Mouse (Mus musculus) CH12.LX (cell line): ENCODE results near the gene Olfr904. TPM values are rescaled to one million over a fixed set of nuclear protein-coding genes. Genes with fewer than 3 reads are reported as not detected.

Experiments
- DNase-seq: peaks from one replicate; pipeline ENCODE4 v3.0.0-alpha.2; 2013; ENCODE audit errors: extremely low read depth
- H3K27ac ChIP-seq: 2 replicates; pipeline ENCODE4 v1.5.1; 2012; ENCODE audit warnings: low read depth, mild to moderate bottlenecking, control low read depth, moderate library complexity; ENCODE audit not compliant: insufficient read depth
- H3K27me3 ChIP-seq: replicated peaks from 2 replicates; pipeline ENCODE3; 2012; ENCODE audit warnings: inconsistent platforms
- H3K36me3 ChIP-seq, 2 experiments: replicated peaks in 1 of 2; 2 replicates each; pipeline versions ENCODE3 to v1.6.1; 2012; ENCODE audit warnings: inconsistent platforms in 1 of 2, low read length in 1 of 2, mild to moderate bottlenecking in 1 of 2, mixed read lengths in 1 of 2, moderate library complexity in 1 of 2; ENCODE audit not compliant: control insufficient read depth in 1 of 2, insufficient read depth in 1 of 2
- H3K4me1 ChIP-seq, 2 experiments: 2 replicates each; pipeline ENCODE4 v1.6.1; 2012; ENCODE audit warnings: inconsistent platforms in 1 of 2, moderate library complexity in 1 of 2; ENCODE audit not compliant: insufficient read depth in 2 of 2, control insufficient read depth in 1 of 2
- H3K4me2 ChIP-seq: 2 replicates; pipeline ENCODE4 v1.6.1; 2012; ENCODE audit warnings: low read depth, mild to moderate bottlenecking, control low read depth; ENCODE audit not compliant: poor library complexity, insufficient read depth, severe bottlenecking
- H3K4me3 ChIP-seq, 3 experiments: fragments of 150-350 bp in 1 of 3; sonication (generic) in 1 of 3; replicated peaks in 1 of 3; 2 replicates each; pipeline versions ENCODE3 to v1.5.1; 2011 to 2012; ENCODE audit warnings: low read depth in 2 of 3, low read length in 2 of 3, mild to moderate bottlenecking in 2 of 3, moderate library complexity in 2 of 3, control low read depth in 1 of 3, improper control_type of control experiment in 1 of 3, inconsistent platforms in 1 of 3, mixed read lengths in 1 of 3; ENCODE audit not compliant: poor library complexity in 1 of 3
- H3K79me2 ChIP-seq: replicated peaks from 2 replicates; pipeline ENCODE4 v1.6.1; 2012; ENCODE audit warnings: mild to moderate bottlenecking, moderate library complexity; ENCODE audit not compliant: control insufficient read depth, poor library complexity, insufficient read depth, severe bottlenecking; ENCODE audit errors: extremely low read depth
- H3K9ac ChIP-seq: 2 replicates; pipeline ENCODE4 v1.6.1; 2012; ENCODE audit warnings: low read depth, mild to moderate bottlenecking, control low read depth, moderate library complexity; ENCODE audit not compliant: insufficient read depth
- H3K9me3 ChIP-seq: replicated peaks from 2 replicates; pipeline ENCODE3; 2012; ENCODE audit warnings: low read length, inconsistent platforms, mixed read lengths
- CHD1 ChIP-seq: IDR thresholded peaks from 2 replicates; pipeline ENCODE4 v1.6.1; 2012; ENCODE audit warnings: low read depth, low read length, improper control_type of control experiment, inconsistent platforms
- ELF1 ChIP-seq: IDR thresholded peaks from 2 replicates; pipeline ENCODE4 v1.6.1; 2014; ENCODE audit warnings: low read depth, mild to moderate bottlenecking, inconsistent platforms, low read length, improper control_type of control experiment
- HCFC1 ChIP-seq: IDR thresholded peaks from 2 replicates; pipeline ENCODE4 v1.6.1; 2012; ENCODE audit warnings: low read depth, mild to moderate bottlenecking, inconsistent platforms, low read length, improper control_type of control experiment
- TCF12 ChIP-seq: IDR thresholded peaks from 2 replicates; pipeline ENCODE4 v1.6.1; 2014; ENCODE audit warnings: low read depth, mild to moderate bottlenecking, inconsistent platforms, low read length, improper control_type of control experiment
- USF2 ChIP-seq: conservative IDR thresholded peaks from 2 replicates; pipeline ENCODE4 v1.6.1; 2011; ENCODE audit warnings: low read depth, low read length, improper control_type of control experiment
- dilution Hi-C: fragments of 300-500 bp; cut with MboI; formaldehyde crosslinking; loops from 2 replicates; pipeline ENCODE4 v1.14.3; 2020; ENCODE audit warnings: low sequenced_read_pairs; ENCODE audit not compliant: extremely low pct_unique_long_range_greater_than_20kb, extremely low pct_ligation_motif_present
- in situ Hi-C: fragments of 300-500 bp; cut with MboI; formaldehyde crosslinking; loops from 3 replicates; pipeline ENCODE4 v1.14.3; 2019; ENCODE audit warnings: low sequenced_read_pairs, low pct_ligation_motif_present, low pct_unique_long_range_greater_than_20kb, mixed read lengths
- polyA plus RNA-seq: library from polyadenylated mRNA; unstranded; fragments of >175 nt; gene quantifications from 2 replicates; pipeline ENCODE4 v1.2.1, GENCODE M21; 2012; ENCODE audit warnings: low read depth; ENCODE audit not compliant: insufficient read length
- total RNA-seq, 2 experiments: library from RNA; depleted of rRNA; stranded (reverse); fragments of 300-350 nt in 1 of 2; fragments of >200 nt in 1 of 2; gene quantifications; 2 replicates each; pipeline ENCODE4 v1.2.3; 2012 to 2014

Olfr904 gene
- total and polyA plus RNA-seq, 3 experiments = not detected

- DNase-seq = no peak
- H3K27me3 ChIP-seq = no peaks in the 10 kb centered on the region
- H3K79me2 ChIP-seq = no peaks in the 10 kb centered on the region
- in situ Hi-C loops (no loop called here), dilution Hi-C loops (no loop called here)
- H3K4me2 ChIP-seq = no peak overlapping the region
- no peaks in the 10 kb centered on the region for H3K36me3 ChIP-seq
- no peaks in the 10 kb centered on the region for H3K4me1 ChIP-seq
- no peak overlapping the region for H3K9ac ChIP-seq
- H3K9me3 ChIP-seq = no peaks in the 10 kb centered on the region
- TF ChIP-seq USF2 (no peak), ELF1 (no peak), TCF12 (no peak), CHD1 (no peak), HCFC1 (no peak)
- no peak overlapping the region for H3K4me3 ChIP-seq
- no peak overlapping the region for H3K27ac ChIP-seq
Observed at GRCm38 (mm10) chr9:38512353-38512752, 49.4 kb downstream of the Olfr904 start.

Other genes with a start within 250 kb of the Olfr904 start
Only the 20 nearest of the 23 such genes appear.
- gene Olfr143, start 210.4 kb upstream of the Olfr904 start, total RNA-seq (2012; rRNA removed) = not detected in 2 replicates
- gene Olfr143, start 210.4 kb upstream of the Olfr904 start, total RNA-seq (2014; rRNA removed) = not detected in 2 replicates
- gene Olfr143, start 210.4 kb upstream of the Olfr904 start, polyA plus RNA-seq = not detected in 2 replicates
- not detected in 2 replicates for gene Olfr895, start 195.3 kb upstream of the Olfr904 start, total RNA-seq (2012; rRNA removed)
- gene Olfr895, start 195.3 kb upstream of the Olfr904 start, total RNA-seq (2014; rRNA removed) = not detected in 2 replicates
- gene Olfr895, start 195.3 kb upstream of the Olfr904 start, polyA plus RNA-seq = not detected in 2 replicates
- not detected in 2 replicates for gene Olfr896-ps1, start 172.0 kb upstream of the Olfr904 start, total RNA-seq (2012; rRNA removed)
- gene Olfr896-ps1, start 172.0 kb upstream of the Olfr904 start, total RNA-seq (2014; rRNA removed) = not detected in 2 replicates
- not detected in 2 replicates for gene Olfr896-ps1, start 172.0 kb upstream of the Olfr904 start, polyA plus RNA-seq
- gene Olfr25, start 134.1 kb upstream of the Olfr904 start, total RNA-seq (2012; rRNA removed) = not detected in 2 replicates
- gene Olfr25, start 134.1 kb upstream of the Olfr904 start, total RNA-seq (2014; rRNA removed) = not detected in 2 replicates
- gene Olfr25, start 134.1 kb upstream of the Olfr904 start, polyA plus RNA-seq = not detected in 2 replicates
- not detected in 2 replicates for gene Olfr898, start 114.7 kb upstream of the Olfr904 start, total RNA-seq (2012; rRNA removed)
- gene Olfr898, start 114.7 kb upstream of the Olfr904 start, total RNA-seq (2014; rRNA removed) = not detected in 2 replicates
- gene Olfr898, start 114.7 kb upstream of the Olfr904 start, polyA plus RNA-seq = not detected in 2 replicates
- gene Olfr250, start 96.2 kb upstream of the Olfr904 start, total RNA-seq (2012; rRNA removed) = not detected in 2 replicates
- gene Olfr250, start 96.2 kb upstream of the Olfr904 start, total RNA-seq (2014; rRNA removed) = not detected in 2 replicates
- not detected in 2 replicates for gene Olfr250, start 96.2 kb upstream of the Olfr904 start, polyA plus RNA-seq
- gene Olfr251, start 86.1 kb upstream of the Olfr904 start, total RNA-seq (2012; rRNA removed) = not detected in 2 replicates
- gene Olfr251, start 86.1 kb upstream of the Olfr904 start, total RNA-seq (2014; rRNA removed) = not detected in 2 replicates
- not detected in 2 replicates for gene Olfr251, start 86.1 kb upstream of the Olfr904 start, polyA plus RNA-seq
- gene Olfr147, start 61.4 kb upstream of the Olfr904 start, total RNA-seq (2012; rRNA removed) = not detected in 2 replicates
- not detected in 2 replicates for gene Olfr147, start 61.4 kb upstream of the Olfr904 start, total RNA-seq (2014; rRNA removed)
- not detected in 2 replicates for gene Olfr147, start 61.4 kb upstream of the Olfr904 start, polyA plus RNA-seq
- gene Olfr901, start 33.7 kb upstream of the Olfr904 start, total RNA-seq (2012; rRNA removed) = not detected in 2 replicates
- not detected in 2 replicates for gene Olfr901, start 33.7 kb upstream of the Olfr904 start, total RNA-seq (2014; rRNA removed)
- gene Olfr901, start 33.7 kb upstream of the Olfr904 start, polyA plus RNA-seq = not detected in 2 replicates
- gene Olfr902, start 15.5 kb upstream of the Olfr904 start, total RNA-seq (2012; rRNA removed) = not detected in 2 replicates
- not detected in 2 replicates for gene Olfr902, start 15.5 kb upstream of the Olfr904 start, total RNA-seq (2014; rRNA removed)
- not detected in 2 replicates for gene Olfr902, start 15.5 kb upstream of the Olfr904 start, polyA plus RNA-seq
- not detected in 2 replicates for gene Olfr905, start 8.0 kb downstream of the Olfr904 start, total RNA-seq (2012; rRNA removed)
- gene Olfr905, start 8.0 kb downstream of the Olfr904 start, total RNA-seq (2014; rRNA removed) = not detected in 2 replicates
- gene Olfr905, start 8.0 kb downstream of the Olfr904 start, polyA plus RNA-seq = not detected in 2 replicates
- gene Olfr906, start 23.9 kb downstream of the Olfr904 start, total RNA-seq (2012; rRNA removed) = not detected in 2 replicates
- gene Olfr906, start 23.9 kb downstream of the Olfr904 start, total RNA-seq (2014; rRNA removed) = not detected in 2 replicates
- not detected in 2 replicates for gene Olfr906, start 23.9 kb downstream of the Olfr904 start, polyA plus RNA-seq
- not detected in 2 replicates for gene Olfr907, start 32.7 kb downstream of the Olfr904 start, total RNA-seq (2012; rRNA removed)
- gene Olfr907, start 32.7 kb downstream of the Olfr904 start, total RNA-seq (2014; rRNA removed) = not detected in 2 replicates
- gene Olfr907, start 32.7 kb downstream of the Olfr904 start, polyA plus RNA-seq = 0.11 TPM in 1 of 2 replicates, not detected in the other
- gene Olfr911-ps1, start 58.4 kb downstream of the Olfr904 start, total RNA-seq (2012; rRNA removed) = not detected in 2 replicates
- not detected in 2 replicates for gene Olfr911-ps1, start 58.4 kb downstream of the Olfr904 start, total RNA-seq (2014; rRNA removed)
- gene Olfr911-ps1, start 58.4 kb downstream of the Olfr904 start, polyA plus RNA-seq = not detected in 2 replicates
- gene Olfr910, start 74.7 kb downstream of the Olfr904 start, total RNA-seq (2012; rRNA removed) = not detected in 2 replicates
- not detected in 2 replicates for gene Olfr910, start 74.7 kb downstream of the Olfr904 start, total RNA-seq (2014; rRNA removed)
- gene Olfr910, start 74.7 kb downstream of the Olfr904 start, polyA plus RNA-seq = not detected in 2 replicates
- not detected in 2 replicates for gene Olfr912, start 117.0 kb downstream of the Olfr904 start, total RNA-seq (2012; rRNA removed)
- not detected in 2 replicates for gene Olfr912, start 117.0 kb downstream of the Olfr904 start, total RNA-seq (2014; rRNA removed)
- not detected in 2 replicates for gene Olfr912, start 117.0 kb downstream of the Olfr904 start, polyA plus RNA-seq
- not detected in 2 replicates for gene Olfr913, start 129.6 kb downstream of the Olfr904 start, total RNA-seq (2012; rRNA removed)
- not detected in 2 replicates for gene Olfr913, start 129.6 kb downstream of the Olfr904 start, total RNA-seq (2014; rRNA removed)
- not detected in 2 replicates for gene Olfr913, start 129.6 kb downstream of the Olfr904 start, polyA plus RNA-seq
- gene Olfr914, start 142.0 kb downstream of the Olfr904 start, total RNA-seq (2012; rRNA removed) = not detected in 2 replicates
- gene Olfr914, start 142.0 kb downstream of the Olfr904 start, total RNA-seq (2014; rRNA removed) = not detected in 2 replicates
- gene Olfr914, start 142.0 kb downstream of the Olfr904 start, polyA plus RNA-seq = not detected in 2 replicates
- gene Olfr916, start 196.7 kb downstream of the Olfr904 start, total RNA-seq (2012; rRNA removed) = not detected in 2 replicates
- gene Olfr916, start 196.7 kb downstream of the Olfr904 start, total RNA-seq (2014; rRNA removed) = not detected in 2 replicates
- gene Olfr916, start 196.7 kb downstream of the Olfr904 start, polyA plus RNA-seq = not detected in 2 replicates
- gene Olfr917, start 202.7 kb downstream of the Olfr904 start, total RNA-seq (2012; rRNA removed) = not detected in 2 replicates
- gene Olfr917, start 202.7 kb downstream of the Olfr904 start, total RNA-seq (2014; rRNA removed) = not detected in 2 replicates
- not detected in 2 replicates for gene Olfr917, start 202.7 kb downstream of the Olfr904 start, polyA plus RNA-seq